Mouse (Mus musculus) hindbrain, embryonic 11.5 days (tissue): ENCODE measurements around the gene Dleu7. TPM values are rescaled to one million over a fixed set of nuclear protein-coding genes. Genes with fewer than 3 reads are reported as not detected.

Experiments
- ATAC-seq: fragments of 200-750 bp; cut with Nextera tagmentation; 2 replicates; pipeline ENCODE4 v1.8.0; 2017; ENCODE audit warnings: mild to moderate bottlenecking, moderate TSS enrichment, moderate library complexity; ENCODE audit not compliant: low FRiP score
- DNase-seq: peaks from one replicate; pipeline ENCODE4 v3.0.0-alpha.2; 2015; ENCODE audit warnings: low spot score
- H3K27ac ChIP-seq: fragments of 300-500 bp; sonication (generic); 2 replicates; pipeline ENCODE4 v1.5.1; 2014; ENCODE audit warnings: mild to moderate bottlenecking, low read depth, low read length
- H3K27me3 ChIP-seq: fragments of 300-500 bp; sonication (generic); 2 replicates; pipeline ENCODE4 v1.6.1; 2014; ENCODE audit warnings: mild to moderate bottlenecking, low read length, moderate library complexity, mixed read lengths; ENCODE audit not compliant: control insufficient read depth, insufficient read depth
- H3K36me3 ChIP-seq: fragments of 300-500 bp; sonication (generic); 2 replicates; pipeline ENCODE4 v1.6.1; 2014; ENCODE audit warnings: mild to moderate bottlenecking, low read length, moderate library complexity, mixed read lengths; ENCODE audit not compliant: control insufficient read depth, insufficient read depth
- H3K4me1 ChIP-seq: fragments of 300-500 bp; sonication (generic); replicated peaks from 2 replicates; pipeline ENCODE4 v1.6.1; 2014; ENCODE audit warnings: low read length, mixed read lengths; ENCODE audit not compliant: control insufficient read depth, insufficient read depth
- H3K4me2 ChIP-seq: fragments of 300-500 bp; sonication (generic); replicated peaks from 2 replicates; pipeline ENCODE4 v1.6.1; 2014; ENCODE audit warnings: mild to moderate bottlenecking, low read depth, low read length
- H3K4me3 ChIP-seq: fragments of 300-500 bp; sonication (generic); 2 replicates; pipeline ENCODE4 v1.5.1; 2014; ENCODE audit warnings: low read depth, low read length
- H3K9ac ChIP-seq: fragments of 300-500 bp; sonication (generic); 2 replicates; pipeline ENCODE4 v1.6.1; 2014; ENCODE audit warnings: low read depth, low read length
- H3K9me3 ChIP-seq: fragments of 300-500 bp; sonication (generic); 2 replicates; pipeline ENCODE4 v1.6.1; 2016; ENCODE audit warnings: low read length; ENCODE audit not compliant: control insufficient read depth
- WGBS: fragments of 180-500 bp; shearing (Covaris S2); extraction: QIAGEN DNeasy Blood & Tissue Kit; methylation state at CpG from one replicate; pipeline ENCODE4 v1.1.7; 2014; 5-methylcytosine and 5-hydroxymethylcytosine counted together
- polyA plus RNA-seq: library from polyadenylated mRNA; unstranded; fragments of >200 nt; fragmentation: Nextera tagmentation; extraction: Ambion mirVana; gene quantifications from 2 replicates; pipeline ENCODE4 v1.2.1, GENCODE M21; 2014

Dleu7 gene
- polyA plus RNA-seq, 1 experiment from 2014 or later: 1.6 TPM

GRCm38 (mm10) chr14:62258125-62258524 lies 34.7 kb downstream of the Dleu7 start:
- Histone ChIP-seq H3K4me2 (no peak overlapping the region), H3K4me1 (no peaks in the 10 kb centered on the region), H3K9ac (no peak overlapping the region), H3K4me3 (no peak overlapping the region), H3K9me3 (no peaks in the 10 kb centered on the region), H3K27me3 (no peaks in the 10 kb centered on the region), H3K36me3 (no peaks in the 10 kb centered on the region), H3K27ac (no peak overlapping the region)
- ATAC-seq (no peak), DNase-seq (no peak)
- 84% methylated on average over 6 of the region's 6 CpGs for WGBS

- no peak overlapping the region for H3K4me3 ChIP-seq
- DNase-seq (no peak), ATAC-seq (no peak)
- no peaks in the 10 kb centered on the region for H3K4me1 ChIP-seq
- H3K9ac ChIP-seq: no peak overlapping the region
- no peaks in the 10 kb centered on the region for H3K27me3 ChIP-seq
- no peak overlapping the region for H3K4me2 ChIP-seq
- no peak overlapping the region for H3K27ac ChIP-seq
- no peaks in the 10 kb centered on the region for H3K9me3 ChIP-seq
- no peaks in the 10 kb centered on the region for H3K36me3 ChIP-seq
- 86% methylated on average over 5 of the region's 5 CpGs for WGBS
Measured at GRCm38 (mm10) chr14:62256066-62256465, 36.8 kb downstream of the Dleu7 start.

- Histone ChIP-seq H3K9me3 (no peaks in the 10 kb centered on the region), H3K9ac (no peak overlapping the region), H3K36me3 (no peaks in the 10 kb centered on the region), H3K4me1 (no peaks in the 10 kb centered on the region), H3K27ac (no peak overlapping the region), H3K27me3 (no peaks in the 10 kb centered on the region), H3K4me2 (no peak overlapping the region), H3K4me3 (no peak overlapping the region)
- ATAC-seq: no peak
- 58% methylated on average over 8 of the region's 8 CpGs for WGBS
- peak; percentile 48 for DNase-seq
Measured at GRCm38 (mm10) chr14:62254371-62254770, 38.5 kb downstream of the Dleu7 start.

- WGBS: 10% methylated on average over 4 of the region's 4 CpGs
- Histone ChIP-seq H3K27me3 (no peaks in the 10 kb centered on the region), H3K27ac (no peak overlapping the region), H3K4me2 (no peak overlapping the region), H3K4me3 (no peak overlapping the region), H3K9ac (no peak overlapping the region), H3K4me1 (no peaks in the 10 kb centered on the region), H3K9me3 (no peaks in the 10 kb centered on the region), H3K36me3 (no peaks in the 10 kb centered on the region)
- no peak for ATAC-seq
- DNase-seq: peak; percentile 86
Measured at GRCm38 (mm10) chr14:62251999-62252398, 40.8 kb downstream of the Dleu7 start.

- H3K9me3 ChIP-seq: no peaks in the 10 kb centered on the region
- 62% methylated on average over 3 of the region's 3 CpGs for WGBS
- no peaks in the 10 kb centered on the region for H3K27me3 ChIP-seq
- H3K36me3 ChIP-seq: no peaks in the 10 kb centered on the region
- H3K27ac ChIP-seq: no peak overlapping the region
- no peak for DNase-seq
- H3K9ac ChIP-seq: no peak overlapping the region
- no peak for ATAC-seq
- no peak overlapping the region for H3K4me2 ChIP-seq
- H3K4me3 ChIP-seq: no peak overlapping the region
- no peaks in the 10 kb centered on the region for H3K4me1 ChIP-seq
Measured at GRCm38 (mm10) chr14:62250046-62250445, 42.8 kb downstream of the Dleu7 start.

- no peak overlapping the region for H3K4me2 ChIP-seq
- WGBS: 87% methylated on average over 2 of the region's 2 CpGs
- ATAC-seq: no peak
Measured at GRCm38 (mm10) chr14:62249251-62249650, 43.6 kb downstream of the Dleu7 start.

GRCm38 (mm10) chr14:62248796-62249195 lies 44.1 kb downstream of the Dleu7 start:
- H3K27ac ChIP-seq: no peak overlapping the region
- H3K9me3 ChIP-seq: no peaks in the 10 kb centered on the region
- H3K4me3 ChIP-seq: no peak overlapping the region
- ATAC-seq (no peak), DNase-seq (no peak)
- H3K4me2 ChIP-seq: no peak overlapping the region
- H3K27me3 ChIP-seq: no peaks in the 10 kb centered on the region
- no peak overlapping the region for H3K9ac ChIP-seq
- no peaks in the 10 kb centered on the region for H3K36me3 ChIP-seq
- no peaks in the 10 kb centered on the region for H3K4me1 ChIP-seq
- 86% methylated on average over 10 of the region's 10 CpGs for WGBS

More at GRCm38 (mm10) chr14:62249251-62249650, 43.6 kb downstream of the Dleu7 start:
- H3K4me1 ChIP-seq: no peaks in the 10 kb centered on the region
- no peaks in the 10 kb centered on the region for H3K9me3 ChIP-seq
- DNase-seq: no peak
- no peaks in the 10 kb centered on the region for H3K36me3 ChIP-seq
- H3K27ac ChIP-seq: no peak overlapping the region
- no peak overlapping the region for H3K4me3 ChIP-seq
- no peak overlapping the region for H3K9ac ChIP-seq
- no peaks in the 10 kb centered on the region for H3K27me3 ChIP-seq

- 69% methylated on average over 7 of the region's 7 CpGs for WGBS
- ATAC-seq (no peak), DNase-seq (no peak)
- Histone ChIP-seq H3K36me3 (no peaks in the 10 kb centered on the region), H3K4me1 (no peaks in the 10 kb centered on the region), H3K4me3 (no peak overlapping the region), H3K27me3 (no peaks in the 10 kb centered on the region), H3K27ac (no peak overlapping the region), H3K4me2 (no peak overlapping the region), H3K9me3 (no peaks in the 10 kb centered on the region), H3K9ac (no peak overlapping the region)
Measured at GRCm38 (mm10) chr14:62248345-62248744, 44.5 kb downstream of the Dleu7 start.

GRCm38 (mm10) chr14:62245557-62245956 lies 47.3 kb downstream of the Dleu7 start:
- no peaks in the 10 kb centered on the region for H3K4me1 ChIP-seq
- DNase-seq: no peak
- 12% methylated on average over 4 of the region's 4 CpGs for WGBS

More at GRCm38 (mm10) chr14:62245557-62245956, 47.3 kb downstream of the Dleu7 start:
- no peak overlapping the region for H3K4me3 ChIP-seq
- no peaks in the 10 kb centered on the region for H3K27me3 ChIP-seq
- H3K9ac ChIP-seq: no peak overlapping the region
- H3K27ac ChIP-seq: no peak overlapping the region
- H3K9me3 ChIP-seq: no peaks in the 10 kb centered on the region
- no peak for ATAC-seq
- no peaks in the 10 kb centered on the region for H3K36me3 ChIP-seq
- no peak overlapping the region for H3K4me2 ChIP-seq
